Mouse (Mus musculus) spleen, adult 2 months (tissue): ENCODE results near the gene Taldo1. TPM values are rescaled to one million over a fixed set of nuclear protein-coding genes. Genes with fewer than 3 reads are reported as not detected.

ENCODE experiments used
- DNase-seq, 2 experiments: peaks; one replicate each; pipeline versions ENCODE4 v3.0.0 to v3.0.0-alpha.2; 2012 to 2021; ENCODE audit warnings: low spot score in 2 of 2, low read depth in 1 of 2
- H3K27ac ChIP-seq: fragments of 200-500 bp; 2 replicates; pipeline ENCODE4 v1.5.1; 2012; ENCODE audit warnings: low read length, inconsistent platforms; ENCODE audit not compliant: insufficient read depth
- H3K27me3 ChIP-seq: fragments of 200-500 bp; 2 replicates; pipeline ENCODE4 v1.6.1; 2012; ENCODE audit warnings: mild to moderate bottlenecking, moderate library complexity, low read length, inconsistent platforms; ENCODE audit not compliant: control insufficient read depth, insufficient read depth
- H3K36me3 ChIP-seq: fragments of 200-500 bp; 2 replicates; pipeline ENCODE4 v1.6.1; 2012; ENCODE audit warnings: mild to moderate bottlenecking, low read length, inconsistent platforms; ENCODE audit not compliant: control insufficient read depth, insufficient read depth
- H3K4me1 ChIP-seq: fragments of 200-500 bp; 2 replicates; pipeline ENCODE4 v1.6.1; 2011; ENCODE audit warnings: inconsistent platforms; ENCODE audit not compliant: control insufficient read depth, insufficient read depth, insufficient read length
- H3K4me3 ChIP-seq: fragments of 200-500 bp; 2 replicates; pipeline ENCODE4 v1.5.1; 2011; ENCODE audit warnings: mild to moderate bottlenecking, inconsistent platforms; ENCODE audit not compliant: insufficient read depth, insufficient read length; ENCODE audit errors: extremely low read depth
- CTCF ChIP-seq: fragments of 200-500 bp; IDR thresholded peaks from 2 replicates; pipeline ENCODE4 v1.5.1; 2011; ENCODE audit warnings: mild to moderate bottlenecking, inconsistent platforms; ENCODE audit not compliant: insufficient read depth, insufficient read length, insufficient replicate concordance; ENCODE audit errors: extremely low read depth
- POLR2A ChIP-seq: fragments of 200-500 bp; IDR thresholded peaks from 2 replicates; pipeline ENCODE4 v1.6.1; 2011; ENCODE audit warnings: low read depth, low read length, inconsistent platforms
- WGBS: fragments of 180-500 bp; shearing (Covaris S2); methylation state at CpG from one replicate; pipeline ENCODE4 v1.1.7; 2018; 5-methylcytosine and 5-hydroxymethylcytosine counted together
- polyA plus RNA-seq: library from polyadenylated mRNA; depleted of rRNA; stranded (reverse); fragments of >200 nt; gene quantifications from 2 replicates; pipeline ENCODE4 v1.2.3, GENCODE M21; 2012; rRNA removed

The Taldo1 gene
- polyA plus RNA-seq, 1 experiment = 155 TPM

DNA sequence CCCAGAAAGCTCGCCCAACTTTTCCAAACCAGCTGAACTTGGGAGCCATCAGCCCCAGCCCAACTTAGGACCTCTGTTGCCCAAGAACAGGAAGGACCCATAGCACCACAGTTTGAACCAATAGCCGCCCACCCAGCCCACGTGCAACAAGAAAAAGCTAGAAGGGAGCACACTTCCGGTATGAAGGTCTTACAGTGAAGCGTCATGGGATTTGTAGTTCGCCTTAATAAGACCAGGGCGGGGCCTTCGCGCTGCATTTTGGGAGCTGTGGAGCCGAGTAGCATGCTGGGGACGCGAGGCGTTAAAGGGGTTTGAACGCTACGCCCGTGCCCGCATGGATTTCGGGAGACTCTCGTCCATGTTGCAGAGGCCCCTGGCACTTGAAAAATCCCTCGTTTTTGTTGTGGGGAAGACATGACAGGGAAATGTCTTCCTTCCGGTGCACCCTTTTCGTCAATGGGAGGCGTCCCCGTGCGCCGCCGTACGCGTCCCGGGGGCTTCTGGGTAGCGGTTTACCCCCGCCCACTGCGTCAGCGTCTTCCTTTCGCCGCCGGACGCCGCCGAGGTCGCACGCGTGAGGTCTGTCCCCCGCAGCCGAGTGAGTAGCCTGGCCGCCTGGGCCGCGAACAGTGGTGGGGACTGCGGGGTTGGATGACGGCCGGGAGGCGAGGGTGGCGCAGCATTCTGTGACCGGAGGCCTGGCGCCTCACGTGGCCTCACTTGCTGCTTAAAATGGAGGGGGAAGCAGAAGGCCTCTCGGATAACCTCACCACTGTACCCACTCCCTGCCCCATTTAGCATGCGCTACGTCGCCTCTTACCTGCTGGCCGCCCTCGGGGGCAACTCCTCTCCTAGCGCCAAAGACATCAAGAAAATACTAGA is 55.4 kb downstream of the Taldo1 start, which contains the start of gene Rplp2:
TSS of gene Rplp2 (plus strand) at position 261 of the 882 bp plus-strand sequence.
- TF ChIP-seq CTCF = no peak
- TF ChIP-seq POLR2A = peak; percentile 83
- Histone ChIP-seq H3K27ac (peak within 1 kb of the TSS; percentile 95), H3K4me3 (peak within 1 kb of the TSS; percentile 95), H3K36me3 (peaks cover 12% of the 10 kb centered on the region), H3K4me1 (peaks cover 12% of the 10 kb centered on the region; the same call in 1 of the 2 replicates), H3K27me3 (no peaks in the 10 kb centered on the region)
- peak; percentile 91 for DNase-seq
- WGBS = under 1% methylated on average over 63 of the region's 63 CpGs

DNA sequence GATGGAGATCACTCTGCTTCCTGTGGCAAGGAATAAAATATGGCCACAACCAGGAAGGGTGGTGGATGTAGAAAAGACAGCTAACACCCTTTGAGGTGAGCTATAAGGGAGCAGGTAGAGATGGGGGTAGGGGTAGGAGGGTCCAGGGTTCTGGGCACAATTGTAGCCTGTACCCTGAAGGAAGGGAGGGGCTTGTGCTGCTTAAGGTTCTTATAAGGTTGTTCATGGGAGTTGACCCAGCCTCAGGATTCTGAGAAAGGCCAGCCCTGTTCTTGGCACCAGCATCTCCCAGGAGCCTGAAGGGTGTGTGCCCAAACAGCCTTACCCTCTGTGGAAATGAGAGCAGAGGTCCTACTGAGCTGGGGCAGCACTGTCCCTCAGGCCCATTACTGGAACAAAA is 59.9 kb downstream of the Taldo1 start:
- DNase-seq = peak in 1 of 2 experiments; percentile 2
- Histone ChIP-seq H3K27ac (no peak overlapping the region), H3K36me3 (peaks cover 12% of the 10 kb centered on the region), H3K4me1 (peaks cover 11% of the 10 kb centered on the region; the same call in 1 of the 2 replicates), H3K27me3 (no peaks in the 10 kb centered on the region), H3K4me3 (no peak overlapping the region)
- TF ChIP-seq POLR2A (no peak), CTCF (no peak)

Other genes with a start within 250 kb of the Taldo1 start
- 90.8 and 113 TPM in 2 replicates for gene Rnh1, start 219.3 kb upstream of the Taldo1 start, polyA plus RNA-seq
- 29.0 and 33.2 TPM in 2 replicates for gene Hras, start 198.2 kb upstream of the Taldo1 start, polyA plus RNA-seq
- 5.2 and 5.5 TPM in 2 replicates for gene Lrrc56, start 198.0 kb upstream of the Taldo1 start, polyA plus RNA-seq
- 6.8 and 7.4 TPM in 2 replicates for gene Lmntd2, start 178.1 kb upstream of the Taldo1 start, polyA plus RNA-seq
- gene Rassf7, start 176.3 kb upstream of the Taldo1 start, polyA plus RNA-seq = 13.0 and 18.4 TPM in 2 replicates
- gene Phrf1, start 163.4 kb upstream of the Taldo1 start, polyA plus RNA-seq = 29.3 and 31.4 TPM in 2 replicates
- 105 and 160 TPM in 2 replicates for gene Irf7, start 125.7 kb upstream of the Taldo1 start, polyA plus RNA-seq
- gene Cdhr5, start 115.4 kb upstream of the Taldo1 start, polyA plus RNA-seq = 0.14 and 0.15 TPM in 2 replicates
- gene Sct, start 113.1 kb upstream of the Taldo1 start, polyA plus RNA-seq = 1.6 and 4.5 TPM in 2 replicates
- 0.09 and 0.22 TPM in 2 replicates for gene Drd4, start 100.2 kb upstream of the Taldo1 start, polyA plus RNA-seq
- gene Deaf1, start 64.5 kb upstream of the Taldo1 start, polyA plus RNA-seq = 15.3 and 15.9 TPM in 2 replicates
- gene Tmem80, start 64.5 kb upstream of the Taldo1 start, polyA plus RNA-seq = 32.4 and 37.0 TPM in 2 replicates
- gene Eps8l2, start 53.3 kb upstream of the Taldo1 start, polyA plus RNA-seq = 2.5 TPM in 2 replicates
- 56.7 and 72.5 TPM in 2 replicates for gene Gatd1, start 21.9 kb downstream of the Taldo1 start, polyA plus RNA-seq
- gene Cend1, start 37.3 kb downstream of the Taldo1 start, polyA plus RNA-seq = 0.08 and 0.11 TPM in 2 replicates
- 66.2 and 89.4 TPM in 2 replicates for gene Slc25a22, start 45.7 kb downstream of the Taldo1 start, polyA plus RNA-seq
- 20.4 and 31.0 TPM in 2 replicates for gene Pidd1, start 51.8 kb downstream of the Taldo1 start, polyA plus RNA-seq
- 645 and 662 TPM in 2 replicates for gene Rplp2, start 55.2 kb downstream of the Taldo1 start, polyA plus RNA-seq
- gene Pnpla2, start 63.0 kb downstream of the Taldo1 start, polyA plus RNA-seq = 87.3 and 106 TPM in 2 replicates
- gene Cracr2b, start 68.9 kb downstream of the Taldo1 start, polyA plus RNA-seq = 14.4 and 17.7 TPM in 2 replicates
- gene Cd151, start 75.2 kb downstream of the Taldo1 start, polyA plus RNA-seq = 89.5 and 114 TPM in 2 replicates
- gene Polr2l, start 82.9 kb downstream of the Taldo1 start, polyA plus RNA-seq = 20.5 and 23.5 TPM in 2 replicates
- gene Tspan4, start 83.0 kb downstream of the Taldo1 start, polyA plus RNA-seq = 97.6 and 109 TPM in 2 replicates
- 13.8 and 14.6 TPM in 2 replicates for gene Chid1, start 147.7 kb downstream of the Taldo1 start, polyA plus RNA-seq
- gene Ap2a2, start 170.0 kb downstream of the Taldo1 start, polyA plus RNA-seq = 26.3 and 28.9 TPM in 2 replicates